18 mouse cellular contexts compared by ENCODE assay signal in genomic region chr8:61628938-61629630, GRCm38 (mm10).
A peak's percentile ranks its signal among the peaks of the same experiment; 100 is the strongest.
DNase-seq lines count a peak whose midpoint lies in the region; ATAC-seq lines count a peak whose summit lies in the region.
"Had no signal": no experiment of that assay in that cellular context is flagged by ENCODE, and none has a peak within 500 bp of the region (broad histone marks: within the 10 kb centered on the region; RNA-seq: fewer than 3 reads in every experiment).

No protein-coding gene starts in this region.

- H3K36me3 ChIP-seq in midbrain, embryonic 15.5 days (replicated peaks) = no peaks in the 10 kb centered on the region
- no peaks in the 10 kb centered on the region for H3K36me3 ChIP-seq in midbrain, embryonic 14.5 days (ENCODE audit: control insufficient read depth, insufficient read depth, low read length)
- no peaks in the 10 kb centered on the region for H3K36me3 ChIP-seq in hindbrain, embryonic 16.5 days (ENCODE audit: control insufficient read depth, insufficient read depth, low read length)
- H3K36me3 ChIP-seq in neural tube, embryonic 14.5 days (ENCODE audit: control insufficient read depth, insufficient read depth, low read length) = no peaks in the 10 kb centered on the region
- H3K36me3 ChIP-seq: embryonic facial prominence, embryonic 15.5 days had no signal

- 81% methylated on average over 3 of the region's 3 CpGs for WGBS in midbrain, embryonic 15.5 days
- 85% methylated on average over 3 of the region's 3 CpGs for WGBS in midbrain, embryonic 14.5 days
- 80% methylated on average over 3 of the region's 3 CpGs for WGBS in hindbrain, embryonic 16.5 days
- WGBS in neural tube, embryonic 14.5 days = 89% methylated on average over 3 of the region's 3 CpGs

- H3K27me3 ChIP-seq in midbrain, embryonic 15.5 days (replicated peaks) = no peaks in the 10 kb centered on the region
- H3K27me3 ChIP-seq in midbrain, embryonic 14.5 days (ENCODE audit: control insufficient read depth, insufficient read depth, low read length) = no peaks in the 10 kb centered on the region
- no peaks in the 10 kb centered on the region for H3K27me3 ChIP-seq in hindbrain, embryonic 16.5 days (replicated peaks; ENCODE audit: control insufficient read depth, insufficient read depth, low read length)
- no peaks in the 10 kb centered on the region for H3K27me3 ChIP-seq in neural tube, embryonic 14.5 days (ENCODE audit: control insufficient read depth, insufficient read depth, low read length)
- H3K27me3 ChIP-seq: embryonic facial prominence, embryonic 15.5 days had no signal

- peak; percentile 22 for DNase-seq in adrenal gland, adult 2 months
- no peak for DNase-seq in adrenal gland, postnatal 14 days
- DNase-seq in midbrain, embryonic 14.5 days = no peak
- no peak for DNase-seq in frontal cortex, postnatal 10 days (ENCODE audit: low spot score in 2 of 2)
- DNase-seq in thymus, postnatal 25 days = no peak
- DNase-seq: adrenal gland, postnatal 10 days; cerebellum, adult 11-12 months; heart, adult 2 months; kidney, adult 11 months; kidney, postnatal 25 days; layer of hippocampus, postnatal 36 days; right cerebral cortex, adult 18-20 months had no signal

- ATAC-seq in midbrain, embryonic 15.5 days (replicated peaks) = 0 out of 2 replicates have a peak, but pooled peaks have one; percentile 24
- no peak for ATAC-seq in midbrain, embryonic 14.5 days (ENCODE audit: low FRiP score, low TSS enrichment)
- ATAC-seq in hindbrain, embryonic 16.5 days = peak; percentile 78
- peak; percentile 76 for ATAC-seq in neural tube, embryonic 14.5 days (ENCODE audit: low read depth)
- ATAC-seq: lung, postnatal 0 days had no signal

- H3K4me1 ChIP-seq in midbrain, embryonic 15.5 days = no peaks in the 10 kb centered on the region
- no peaks in the 10 kb centered on the region for H3K4me1 ChIP-seq in midbrain, embryonic 14.5 days (ENCODE audit: control insufficient read depth, insufficient read depth, low read length)
- H3K4me1 ChIP-seq in hindbrain, embryonic 16.5 days (ENCODE audit: control insufficient read depth, insufficient read depth, low read depth, low read length) = no peaks in the 10 kb centered on the region; the same call in 1 of the 2 replicates
- H3K4me1 ChIP-seq in neural tube, embryonic 14.5 days (ENCODE audit: control insufficient read depth, insufficient read depth, low read length) = no peaks in the 10 kb centered on the region

- no peak overlapping the region for H3K4me3 ChIP-seq in midbrain, embryonic 15.5 days
- no peak overlapping the region for H3K4me3 ChIP-seq in midbrain, embryonic 14.5 days (replicated peaks; ENCODE audit: low read depth, low read length)
- no peak overlapping the region for H3K4me3 ChIP-seq in hindbrain, embryonic 16.5 days (ENCODE audit: low read length)
- H3K4me3 ChIP-seq in neural tube, embryonic 14.5 days (ENCODE audit: low read depth, low read length) = no peak overlapping the region
- H3K4me3 ChIP-seq: embryonic facial prominence, embryonic 15.5 days; heart, adult 2 months had no signal

- no peak overlapping the region for H3K27ac ChIP-seq in midbrain, embryonic 15.5 days
- no peak overlapping the region for H3K27ac ChIP-seq in midbrain, embryonic 14.5 days (replicated peaks; ENCODE audit: low read depth, low read length)
- H3K27ac ChIP-seq in hindbrain, embryonic 16.5 days (ENCODE audit: low read depth, low read length) = no peak overlapping the region
- H3K27ac ChIP-seq in neural tube, embryonic 14.5 days (ENCODE audit: low read depth, low read length) = no peak overlapping the region
- H3K27ac ChIP-seq: embryonic facial prominence, embryonic 15.5 days; heart, adult 2 months had no signal

- H3K9ac ChIP-seq in midbrain, embryonic 15.5 days = no peak overlapping the region
- H3K9ac ChIP-seq in midbrain, embryonic 14.5 days (replicated peaks; ENCODE audit: low read length) = no peak overlapping the region
- H3K9ac ChIP-seq in hindbrain, embryonic 16.5 days (ENCODE audit: low read depth, low read length) = no peak overlapping the region
- H3K9ac ChIP-seq in neural tube, embryonic 14.5 days (replicated peaks; ENCODE audit: low read depth, low read length) = no peak overlapping the region
- H3K9ac ChIP-seq: embryonic facial prominence, embryonic 15.5 days had no signal

- H3K4me2 ChIP-seq in midbrain, embryonic 15.5 days = no peak overlapping the region
- H3K4me2 ChIP-seq in midbrain, embryonic 14.5 days (ENCODE audit: low read length) = no peak overlapping the region
- no peak overlapping the region for H3K4me2 ChIP-seq in hindbrain, embryonic 16.5 days (ENCODE audit: low read length)
- no peak overlapping the region for H3K4me2 ChIP-seq in neural tube, embryonic 14.5 days (ENCODE audit: low read depth, low read length)
- H3K4me2 ChIP-seq: embryonic facial prominence, embryonic 15.5 days; liver, embryonic 11.5 days had no signal

- H3K9me3 ChIP-seq in midbrain, embryonic 15.5 days = no peaks in the 10 kb centered on the region
- no peaks in the 10 kb centered on the region for H3K9me3 ChIP-seq in midbrain, embryonic 14.5 days (ENCODE audit: control insufficient read depth, low read length)
- H3K9me3 ChIP-seq in hindbrain, embryonic 16.5 days (ENCODE audit: control insufficient read depth, low read length) = no peaks in the 10 kb centered on the region
- H3K9me3 ChIP-seq in neural tube, embryonic 14.5 days (ENCODE audit: control insufficient read depth, low read length) = no peaks in the 10 kb centered on the region
- H3K9me3 ChIP-seq: embryonic facial prominence, embryonic 15.5 days had no signal
